In the genomic region with DNA sequence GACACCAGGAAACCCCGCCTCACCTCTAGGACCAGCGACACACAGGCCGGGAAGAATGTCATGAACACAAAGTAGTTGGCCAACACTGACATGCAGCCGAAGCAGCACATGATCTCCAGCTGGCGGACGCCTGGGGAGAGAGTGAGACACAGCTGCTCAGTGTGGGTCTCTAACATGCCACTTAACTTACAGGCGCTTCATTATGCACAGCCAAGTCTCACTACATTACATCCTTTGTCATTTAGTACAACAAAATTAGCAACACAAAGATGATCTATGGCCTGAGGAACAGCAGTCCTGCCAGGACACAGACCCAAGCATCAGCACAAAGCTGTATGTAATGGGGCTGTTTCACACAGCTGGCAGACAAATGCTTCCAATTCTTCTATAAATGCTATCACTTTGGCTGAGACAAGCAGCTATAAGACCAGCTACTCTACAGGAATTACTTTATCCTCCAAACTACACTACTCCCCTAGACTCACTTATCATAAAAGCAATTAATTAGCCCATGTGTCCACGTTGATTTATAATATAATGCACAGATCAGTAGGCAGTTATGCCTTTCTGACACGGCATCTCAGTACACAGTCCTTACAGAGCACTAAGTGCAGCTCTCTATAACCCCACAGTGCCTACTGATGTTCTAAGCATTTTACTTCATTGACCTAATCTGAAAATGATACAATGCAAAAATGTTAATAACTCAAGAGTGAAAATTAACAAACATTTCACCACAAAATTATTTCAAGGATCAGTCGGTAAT, we compare ENCODE assay signal across 10 mouse cellular contexts. TPM values are rescaled to one million over a fixed set of nuclear protein-coding genes. Genes with fewer than 3 reads are reported as not detected.
A peak's percentile ranks its signal among the peaks of the same experiment; 100 is the strongest.
DNase-seq lines count a peak whose midpoint lies in the region; ATAC-seq and TF ChIP-seq lines count a peak whose summit lies in the region.
"Had no signal": no experiment of that assay in that cellular context is flagged by ENCODE, and none has a peak within 500 bp of the region (broad histone marks: within the 10 kb centered on the region; RNA-seq: fewer than 3 reads in every experiment).

No protein-coding gene starts in this region.

- H3K9ac ChIP-seq in kidney, embryonic 15.5 days, result no peak overlapping the region
- no peak overlapping the region for H3K9ac ChIP-seq in hindbrain, postnatal 0 days (replicated peaks; ENCODE audit: low read length)
- no peak overlapping the region for H3K9ac ChIP-seq in kidney, embryonic 16.5 days (replicated peaks; ENCODE audit: low read length)
- H3K9ac ChIP-seq: liver, embryonic 14.5 days had no signal

- H3K4me1 ChIP-seq in kidney, embryonic 15.5 days, result no peaks in the 10 kb centered on the region
- H3K4me1 ChIP-seq in forebrain, embryonic 10.5 days, result no peaks in the 10 kb centered on the region
- no peaks in the 10 kb centered on the region for H3K4me1 ChIP-seq in hindbrain, postnatal 0 days (ENCODE audit: insufficient read depth, low read length)
- H3K4me1 ChIP-seq in kidney, embryonic 16.5 days (ENCODE audit: insufficient read depth, low read length), result no peaks in the 10 kb centered on the region

- intact Hi-C loops in left cerebral cortex, postnatal 25 days (cut with DNase I), result loop anchor here (10.0 kb wide), 1 partner anchor 475 kb away; the partner anchor contains the start of genes Gfm2 and Nsa2

- H3K4me2 ChIP-seq in kidney, embryonic 15.5 days, result no peak overlapping the region
- H3K4me2 ChIP-seq in hindbrain, postnatal 0 days (ENCODE audit: low read depth, low read length), result no peak overlapping the region
- no peak overlapping the region for H3K4me2 ChIP-seq in kidney, embryonic 16.5 days (replicated peaks; ENCODE audit: low read depth, low read length)

- no peak for TF ChIP-seq CTCF in hindbrain, postnatal 0 days (IDR thresholded peaks at IDR 0.05; ENCODE audit: low read depth)

- no peak overlapping the region for H3K27ac ChIP-seq in kidney, embryonic 15.5 days
- no peak overlapping the region for H3K27ac ChIP-seq in forebrain, embryonic 10.5 days
- H3K27ac ChIP-seq in hindbrain, postnatal 0 days, result no peak overlapping the region
- H3K27ac ChIP-seq in kidney, embryonic 16.5 days (ENCODE audit: low read length), result no peak overlapping the region
- H3K27ac ChIP-seq: layer of hippocampus, adult 2 months; liver, embryonic 14.5 days had no signal

- no peak for ATAC-seq in kidney, embryonic 15.5 days (replicated peaks; ENCODE audit: low FRiP score)
- ATAC-seq in hindbrain, postnatal 0 days, result peak; percentile 67
- no peak for ATAC-seq in kidney, embryonic 16.5 days (ENCODE audit: low FRiP score, low TSS enrichment)

- peak; percentile 32 for DNase-seq in kidney, postnatal 10 days
- DNase-seq in ES-CJ7 (ENCODE audit: low read depth, low spot score), result peak; percentile 90
- DNase-seq in forebrain, embryonic 10.5 days (ENCODE audit: extremely low spot score, low spot score), result peak; percentile 14
- peak; percentile 19 for DNase-seq in hindbrain, postnatal 0 days (ENCODE audit: low spot score)
- DNase-seq in left cerebral cortex, postnatal 25 days (ENCODE audit: low spot score in 2 of 2), result no peak
- DNase-seq in layer of hippocampus, adult 18-20 months (ENCODE audit: low spot score in 2 of 2), result no peak

- H3K9me3 ChIP-seq in kidney, embryonic 15.5 days (replicated peaks), result no peaks in the 10 kb centered on the region
- no peaks in the 10 kb centered on the region for H3K9me3 ChIP-seq in forebrain, embryonic 10.5 days
- no peaks in the 10 kb centered on the region for H3K9me3 ChIP-seq in hindbrain, postnatal 0 days (ENCODE audit: low read length)
- H3K9me3 ChIP-seq in kidney, embryonic 16.5 days (ENCODE audit: low read length), result no peaks in the 10 kb centered on the region

- 79% methylated on average over 10 of the region's 10 CpGs for WGBS in kidney, embryonic 15.5 days
- 87% methylated on average over 10 of the region's 10 CpGs for WGBS in forebrain, embryonic 10.5 days
- WGBS in hindbrain, postnatal 0 days, result 37% methylated on average over 10 of the region's 10 CpGs
- WGBS in kidney, embryonic 16.5 days, result 80% methylated on average over 10 of the region's 10 CpGs

- H3K27me3 ChIP-seq in kidney, embryonic 15.5 days, result no peaks in the 10 kb centered on the region
- no peaks in the 10 kb centered on the region for H3K27me3 ChIP-seq in forebrain, embryonic 10.5 days (ENCODE audit: poor library complexity, severe bottlenecking)
- H3K27me3 ChIP-seq in hindbrain, postnatal 0 days (ENCODE audit: insufficient read depth, low read length), result no peaks in the 10 kb centered on the region
- H3K27me3 ChIP-seq in kidney, embryonic 16.5 days (ENCODE audit: insufficient read depth, low read length), result no peaks in the 10 kb centered on the region

- peaks cover 96% of the 10 kb centered on the region for H3K36me3 ChIP-seq in kidney, embryonic 15.5 days
- H3K36me3 ChIP-seq in forebrain, embryonic 10.5 days (replicated peaks), result peaks cover 100% of the 10 kb centered on the region
- peaks cover 78% of the 10 kb centered on the region for H3K36me3 ChIP-seq in hindbrain, postnatal 0 days (ENCODE audit: insufficient read depth, low read length)
- H3K36me3 ChIP-seq in kidney, embryonic 16.5 days (ENCODE audit: insufficient read depth, low read length), result peaks cover 75% of the 10 kb centered on the region

- no peak overlapping the region for H3K4me3 ChIP-seq in kidney, embryonic 15.5 days (replicated peaks)
- H3K4me3 ChIP-seq in forebrain, embryonic 10.5 days, result no peak overlapping the region
- H3K4me3 ChIP-seq in hindbrain, postnatal 0 days (ENCODE audit: low read length), result no peak overlapping the region
- H3K4me3 ChIP-seq in kidney, embryonic 16.5 days (ENCODE audit: low read length), result no peak overlapping the region
- H3K4me3 ChIP-seq: layer of hippocampus, adult 2 months had no signal

RNA-seq across cellular contexts. Expression of gene Hmgcr, which starts 10.5 kb away (rescaled TPM):
- 64.0 and 69.2 TPM in 2 replicates for polyA plus RNA-seq in kidney, embryonic 15.5 days (2015; fragmentation: Nextera tagmentation; extraction: Ambion mirVana)
- 156 TPM in 2 replicates for polyA plus RNA-seq in forebrain, embryonic 10.5 days (2016; fragmentation: Nextera tagmentation; extraction: Ambion mirVana)
- 121 and 145 TPM in 2 replicates for total RNA-seq in hindbrain, postnatal 0 days (2014; rRNA removed)
- 107 and 111 TPM in 2 replicates for polyA plus RNA-seq in hindbrain, postnatal 0 days (2015; fragmentation: Nextera tagmentation; extraction: Ambion mirVana)
- 100 to 1,000 TPM; 165 to 168 TPM for total RNA-seq in left cerebral cortex, postnatal 25 days (2021)
- 100 to 1,000 TPM; 111 to 128 TPM for total RNA-seq in layer of hippocampus, adult 18-20 months (2021)
- 57.1 and 65.6 TPM in 2 replicates for polyA plus RNA-seq in kidney, embryonic 16.5 days (2015; fragmentation: Nextera tagmentation; extraction: Ambion mirVana)

Comparison
In these comparisons a context has a peak if more than half of its experiments do, and no peak if none do; other contexts are left out.
1. DNase-seq: peak in kidney, postnatal 10 days (single experiment), ES-CJ7 (single experiment), forebrain, embryonic 10.5 days (single experiment) and hindbrain, postnatal 0 days (single experiment); none in left cerebral cortex, postnatal 25 days (0 of 2) and layer of hippocampus, adult 18-20 months (0 of 2).